Mouse (Mus musculus): Measurements from ENCODE around the gene Glg1. TPM values are rescaled to one million over a fixed set of nuclear protein-coding genes. Genes with fewer than 3 reads are reported as not detected.
"Not testable (repeated sequence)": the region's sequence is repeated elsewhere in the genome, so short reads cannot be mapped to it uniquely, and the experiment has no call there.

The Glg1 gene
- polyA plus RNA-seq, 1 experiment from 2014 or later, result 109 TPM

GRCm38 (mm10) chr8:111285603-111286002 lies 26.6 kb upstream of the Glg1 start:
- H3K4me2 ChIP-seq (replicated peaks), result no peak overlapping the region
- H3K4me1 ChIP-seq, result no peaks in the 10 kb centered on the region
- WGBS, result 90% methylated on average over 4 of the region's 4 CpGs
- H3K27me3 ChIP-seq, result no peaks in the 10 kb centered on the region
- H3K9me3 ChIP-seq (replicated peaks), result no peaks in the 10 kb centered on the region
- H3K9ac ChIP-seq, result no peak overlapping the region
- H3K4me3 ChIP-seq, result no peak overlapping the region
- H3K27ac ChIP-seq, result no peak overlapping the region
- H3K36me3 ChIP-seq, result peaks cover 78% of the 10 kb centered on the region
- ATAC-seq (ENCODE audit: low FRiP score), result no peak

- H3K36me3 ChIP-seq, result peaks cover 70% of the 10 kb centered on the region
- no peaks in the 10 kb centered on the region for H3K4me1 ChIP-seq
- no peak overlapping the region for H3K9ac ChIP-seq
- H3K4me3 ChIP-seq, result no peak overlapping the region
- ATAC-seq (ENCODE audit: low FRiP score), result no peak
- no peak overlapping the region for H3K4me2 ChIP-seq (replicated peaks)
- H3K27me3 ChIP-seq, result no peaks in the 10 kb centered on the region
- H3K9me3 ChIP-seq (replicated peaks), result no peaks in the 10 kb centered on the region
- WGBS, result 97% methylated on average over 3 of the region's 3 CpGs
- H3K27ac ChIP-seq, result no peak overlapping the region
Observed at GRCm38 (mm10) chr8:111282093-111282492, 23.1 kb upstream of the Glg1 start.

DNA sequence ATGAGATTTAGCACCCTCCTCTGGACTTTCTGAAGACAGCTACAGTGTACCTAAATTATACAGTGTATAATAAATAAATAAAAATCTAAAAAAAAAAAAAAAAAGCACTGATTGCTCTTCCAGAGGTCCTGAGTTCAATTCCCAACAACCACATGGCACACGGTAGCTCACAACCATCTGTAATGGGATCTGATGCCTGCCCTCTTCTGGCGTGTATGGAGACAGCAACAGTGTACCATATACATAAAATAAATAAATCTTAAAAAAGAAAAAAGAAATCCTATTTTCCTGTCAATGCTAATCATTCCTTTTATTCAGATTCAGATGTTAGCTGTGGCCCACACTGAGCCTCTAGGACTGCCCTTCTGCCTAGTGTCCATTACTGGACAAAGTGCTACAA lies 9.3 kb upstream of the Glg1 start:
- Histone ChIP-seq H3K9me3 (replicated peaks) (no peaks in the 10 kb centered on the region), H3K4me3 (no peak overlapping the region), H3K27me3 (no peaks in the 10 kb centered on the region), H3K4me2 (replicated peaks) (no peak overlapping the region), H3K36me3 (peaks cover 18% of the 10 kb centered on the region), H3K9ac (no peak overlapping the region), H3K4me1 (no peaks in the 10 kb centered on the region), H3K27ac (no peak overlapping the region)
- ATAC-seq (ENCODE audit: low FRiP score), result no peak
- WGBS, result 83% methylated on average over 2 of the region's 2 CpGs

DNA sequence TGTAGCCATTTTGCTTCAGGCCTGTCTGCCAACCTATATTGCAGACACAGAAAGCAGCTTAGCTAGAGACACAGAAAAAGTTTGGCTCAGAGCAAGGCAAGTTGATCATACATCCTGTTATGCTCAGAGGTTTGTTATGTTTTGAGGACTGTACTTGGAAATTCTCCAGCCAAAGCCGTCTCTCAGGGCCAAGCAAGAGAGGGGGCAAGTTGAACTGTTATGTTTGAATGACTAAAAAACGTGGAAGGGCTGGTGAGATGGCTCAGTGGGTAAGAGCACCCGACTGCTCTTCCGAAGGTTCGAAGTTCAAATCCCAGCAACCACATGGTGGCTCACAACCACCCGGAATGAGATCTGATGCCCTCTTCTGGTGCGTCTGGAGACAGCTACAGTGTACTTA lies 7.1 kb upstream of the Glg1 start:
- H3K9ac ChIP-seq; H3K4me3 ChIP-seq; H3K4me1 ChIP-seq; H3K4me2 ChIP-seq (replicated peaks); H3K9me3 ChIP-seq (replicated peaks); H3K27ac ChIP-seq; ATAC-seq (ENCODE audit: low FRiP score); H3K27me3 ChIP-seq; H3K36me3 ChIP-seq: not testable (repeated sequence)
- WGBS, result 73% methylated on average over 7 of the region's 7 CpGs

GRCm38 (mm10) chr8:111264693-111265220 lies 5.7 kb upstream of the Glg1 start:
- ATAC-seq (ENCODE audit: low FRiP score), result no peak
- Histone ChIP-seq H3K4me1 (no peaks in the 10 kb centered on the region), H3K27ac (no peak overlapping the region), H3K9me3 (replicated peaks) (no peaks in the 10 kb centered on the region), H3K9ac (no peak overlapping the region), H3K4me3 (no peak overlapping the region), H3K27me3 (no peaks in the 10 kb centered on the region), H3K36me3 (0 out of 2 replicates have a peak, but pooled peaks cover under 1% of the 10 kb centered on the region), H3K4me2 (replicated peaks) (no peak overlapping the region)
- WGBS, result 68% methylated on average over 2 of the region's 2 CpGs

DNA sequence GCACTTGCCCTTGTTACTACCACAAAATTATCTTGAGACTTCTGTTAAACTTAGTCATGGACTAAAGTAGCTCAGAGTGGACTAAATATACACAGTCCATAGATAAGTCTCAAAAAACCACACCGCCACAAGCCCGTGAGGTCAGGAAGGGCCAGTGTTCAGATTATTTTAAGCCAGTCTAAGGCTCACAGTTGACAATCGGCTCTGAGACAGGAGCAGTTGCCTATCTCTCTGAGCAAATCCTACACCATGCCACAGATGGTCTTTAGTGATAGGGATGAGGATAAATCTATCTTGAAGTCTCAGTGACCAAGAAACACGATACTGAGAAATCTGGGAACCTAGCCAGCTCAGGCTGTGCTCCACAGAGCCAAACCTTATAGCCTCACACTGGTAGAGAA lies 3.0 kb upstream of the Glg1 start:
- no peaks in the 10 kb centered on the region for H3K9me3 ChIP-seq (replicated peaks)
- H3K4me2 ChIP-seq (replicated peaks), result no peak overlapping the region
- H3K9ac ChIP-seq, result no peak overlapping the region
- no peaks in the 10 kb centered on the region for H3K36me3 ChIP-seq
- no peak overlapping the region for H3K4me3 ChIP-seq
- WGBS, result 88% methylated on average over 4 of the region's 4 CpGs
- no peak overlapping the region for H3K27ac ChIP-seq
- no peak for ATAC-seq (ENCODE audit: low FRiP score)
- peaks cover 6% of the 10 kb centered on the region for H3K4me1 ChIP-seq
- no peaks in the 10 kb centered on the region for H3K27me3 ChIP-seq

DNA sequence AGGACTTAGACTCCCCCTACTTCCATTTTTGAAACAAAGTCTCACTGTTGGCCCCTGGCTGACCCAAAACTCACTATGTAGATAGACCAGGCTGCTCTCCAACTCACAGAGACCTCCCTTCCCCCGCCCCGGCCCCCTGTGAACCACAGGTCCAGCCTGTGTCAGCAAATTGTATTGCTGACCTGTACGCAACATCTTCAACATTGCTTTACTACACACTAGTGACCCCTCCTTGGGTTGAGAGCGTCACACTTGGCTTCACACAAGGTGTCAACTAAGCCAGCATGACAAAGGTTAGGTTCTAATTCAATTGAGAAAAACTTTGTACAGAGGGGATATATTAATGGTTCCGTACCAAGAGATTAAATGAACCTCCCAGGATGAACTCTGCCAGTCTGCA lies 1.2 kb upstream of the Glg1 start:
- no peak overlapping the region for H3K4me2 ChIP-seq (replicated peaks)
- 92% methylated on average over 5 of the region's 5 CpGs for WGBS
- no peak overlapping the region for H3K27ac ChIP-seq
- no peaks in the 10 kb centered on the region for H3K27me3 ChIP-seq
- H3K9ac ChIP-seq, result no peak overlapping the region
- no peaks in the 10 kb centered on the region for H3K9me3 ChIP-seq (replicated peaks)
- ATAC-seq (ENCODE audit: low FRiP score), result no peak
- no peak overlapping the region for H3K4me3 ChIP-seq
- H3K4me1 ChIP-seq, result peaks cover 6% of the 10 kb centered on the region
- no peaks in the 10 kb centered on the region for H3K36me3 ChIP-seq

- peaks cover 6% of the 10 kb centered on the region for H3K4me1 ChIP-seq
- peak overlapping the region; percentile 98; the same call in 1 of the 2 replicates for H3K27ac ChIP-seq
- no peaks in the 10 kb centered on the region for H3K9me3 ChIP-seq (replicated peaks)
- H3K9ac ChIP-seq, result peak overlapping the region; percentile 87
- ATAC-seq (ENCODE audit: low FRiP score), result peak; percentile 27
- no peaks in the 10 kb centered on the region for H3K27me3 ChIP-seq
- peak overlapping the region; percentile 57 for H3K4me2 ChIP-seq (replicated peaks)
- WGBS, result 11% methylated on average over 13 of the region's 13 CpGs
- no peaks in the 10 kb centered on the region; the same call in 1 of the 2 replicates for H3K36me3 ChIP-seq
- H3K4me3 ChIP-seq, result peak overlapping the region; percentile 78
Observed at GRCm38 (mm10) chr8:111259408-111259741, 359 bp upstream of the Glg1 start.

DNA sequence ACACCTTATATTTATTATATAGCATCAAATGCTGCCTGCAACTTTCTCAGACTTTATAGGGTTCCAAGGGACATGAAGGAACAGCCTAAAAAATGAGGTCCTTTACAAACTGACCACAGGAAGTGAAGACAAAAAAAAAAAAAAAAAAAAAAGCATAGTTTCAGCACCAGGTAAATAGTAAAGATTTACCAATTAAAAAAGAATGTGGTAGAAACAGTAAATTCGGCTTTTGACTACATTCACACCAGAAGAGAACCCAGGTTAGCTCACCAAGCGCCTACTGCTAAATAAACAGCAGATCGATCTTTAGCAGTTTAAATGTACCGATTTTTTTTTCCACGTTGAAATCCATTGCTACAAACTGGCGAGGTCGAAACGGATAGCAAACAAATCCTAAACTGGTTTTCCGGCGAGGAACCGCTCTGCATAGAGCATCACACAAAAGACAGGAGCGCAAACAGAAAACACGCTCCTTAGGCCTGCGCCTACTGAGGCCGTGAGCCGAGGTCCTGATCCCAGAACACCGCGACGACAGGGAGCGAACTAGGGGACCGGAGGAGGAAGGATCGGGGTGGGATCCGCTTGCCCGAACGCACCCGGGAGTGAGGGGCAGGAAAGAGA lies 896 bp downstream of the Glg1 start:
- peak overlapping the region; percentile 78 for H3K4me3 ChIP-seq
- peak; percentile 74 for ATAC-seq (ENCODE audit: low FRiP score)
- H3K36me3 ChIP-seq, result no peaks in the 10 kb centered on the region; the same call in 1 of the 2 replicates
- peak overlapping the region; percentile 98 for H3K27ac ChIP-seq
- H3K9me3 ChIP-seq (replicated peaks), result no peaks in the 10 kb centered on the region
- peaks cover 6% of the 10 kb centered on the region for H3K4me1 ChIP-seq
- H3K9ac ChIP-seq, result peak overlapping the region; percentile 87
- peak overlapping the region; percentile 57 for H3K4me2 ChIP-seq (replicated peaks)
- WGBS, result 1% methylated on average over 26 of the region's 26 CpGs
- no peaks in the 10 kb centered on the region for H3K27me3 ChIP-seq

DNA sequence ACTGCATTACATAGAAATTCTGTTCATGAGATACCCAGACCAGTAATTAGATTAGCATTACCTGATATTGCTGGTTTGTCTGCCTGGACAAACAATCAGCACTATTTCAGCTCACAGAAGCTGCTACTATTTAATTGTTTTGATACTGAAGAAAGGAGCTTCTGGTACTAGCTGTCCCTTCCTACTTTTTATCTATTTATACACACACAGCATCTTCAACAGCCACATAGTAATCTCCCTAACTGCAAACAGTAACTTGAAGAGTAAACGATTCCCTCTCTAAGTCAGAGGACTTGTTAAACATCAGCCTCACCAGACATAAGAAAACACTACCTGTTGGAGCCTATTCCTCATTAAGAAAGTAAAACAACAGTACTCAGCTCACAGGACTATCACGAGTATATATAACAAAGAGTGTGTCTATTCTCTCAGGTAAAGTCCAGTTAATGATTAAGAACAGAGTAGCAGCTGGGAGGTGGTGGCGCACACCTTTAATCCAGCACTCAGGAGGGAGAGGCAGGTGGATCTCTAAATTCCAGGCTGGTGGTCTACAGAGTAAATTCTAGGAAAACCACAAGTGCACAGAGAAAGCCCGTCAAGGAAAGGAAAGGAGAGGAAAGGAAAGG lies 6.4 kb downstream of the Glg1 start:
- Histone ChIP-seq H3K27me3 (no peaks in the 10 kb centered on the region), H3K4me2 (replicated peaks) (no peak overlapping the region), H3K9me3 (replicated peaks) (no peaks in the 10 kb centered on the region), H3K36me3 (no peaks in the 10 kb centered on the region; the same call in 1 of the 2 replicates), H3K4me1 (peaks cover 4% of the 10 kb centered on the region), H3K9ac (no peak overlapping the region), H3K27ac (no peak overlapping the region), H3K4me3 (no peak overlapping the region)
- no peak for ATAC-seq (ENCODE audit: low FRiP score)
- 92% methylated on average over 4 of the region's 4 CpGs for WGBS

DNA sequence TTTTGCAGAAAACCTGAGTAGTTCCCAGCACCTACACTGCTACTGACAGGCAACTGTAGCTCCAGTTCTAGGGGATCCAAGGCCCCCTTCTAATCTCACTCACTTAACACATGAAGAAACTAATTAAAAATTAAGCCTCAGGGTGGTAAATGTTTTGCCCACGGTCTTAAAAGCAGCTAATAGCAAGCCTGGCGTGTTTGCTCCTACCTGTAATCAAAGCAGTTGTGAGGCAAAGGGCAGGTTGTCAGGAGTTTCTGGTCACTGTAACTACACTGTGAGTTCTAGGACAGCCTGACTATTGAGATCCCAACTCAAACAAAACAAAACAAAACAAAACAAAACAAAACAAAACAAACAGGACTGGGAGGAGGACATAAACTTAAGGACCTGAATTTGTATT lies 8.9 kb downstream of the Glg1 start:
- Histone ChIP-seq H3K4me2 (replicated peaks) (no peak overlapping the region), H3K27ac (no peak overlapping the region), H3K36me3 (no peaks in the 10 kb centered on the region; the same call in 1 of the 2 replicates), H3K9me3 (replicated peaks) (no peaks in the 10 kb centered on the region), H3K4me3 (no peak overlapping the region), H3K4me1 (no peaks in the 10 kb centered on the region), H3K27me3 (no peaks in the 10 kb centered on the region), H3K9ac (no peak overlapping the region)
- WGBS, result 85% methylated on average over 2 of the region's 2 CpGs
- no peak for ATAC-seq (ENCODE audit: low FRiP score)

- ATAC-seq (ENCODE audit: low FRiP score), result no peak
Observed at GRCm38 (mm10) chr8:111248136-111248535, 10.9 kb downstream of the Glg1 start.

DNA sequence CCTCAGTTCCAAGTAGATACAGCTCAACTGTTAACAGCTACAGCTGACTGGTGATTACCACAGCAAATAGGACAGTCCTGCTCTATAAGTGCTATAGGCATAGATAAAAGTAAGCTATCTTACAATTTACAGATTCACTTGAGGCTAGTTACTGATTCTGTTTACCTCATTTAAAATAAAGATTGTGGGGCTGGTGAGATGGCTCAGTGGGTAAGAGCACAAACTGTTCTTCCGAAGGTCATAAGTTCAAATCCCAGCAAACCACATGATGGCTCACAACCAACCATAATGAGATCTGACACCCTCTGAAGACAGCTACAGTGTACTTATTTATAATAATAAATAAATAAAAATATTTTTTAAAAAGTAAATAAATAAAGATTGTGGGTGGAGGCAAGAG lies 12.2 kb downstream of the Glg1 start:
- not testable (repeated sequence) for ATAC-seq (ENCODE audit: low FRiP score); H3K4me1 ChIP-seq

More at GRCm38 (mm10) chr8:111248136-111248535, 10.9 kb downstream of the Glg1 start:
- no peaks in the 10 kb centered on the region for H3K4me1 ChIP-seq
- H3K36me3 ChIP-seq, result no peaks in the 10 kb centered on the region
- H3K27me3 ChIP-seq, result no peaks in the 10 kb centered on the region
- H3K9me3 ChIP-seq (replicated peaks), result no peaks in the 10 kb centered on the region
- H3K9ac ChIP-seq, result no peak overlapping the region
- no peak overlapping the region for H3K4me2 ChIP-seq (replicated peaks)
- H3K4me3 ChIP-seq, result no peak overlapping the region
- H3K27ac ChIP-seq, result no peak overlapping the region

More for the DNA sequence above, 12.2 kb downstream of the Glg1 start:
- WGBS, result 97% methylated on average over 1 of the region's 1 CpGs
- H3K27ac ChIP-seq; H3K27me3 ChIP-seq; H3K4me3 ChIP-seq; H3K9me3 ChIP-seq (replicated peaks); H3K4me2 ChIP-seq (replicated peaks); H3K36me3 ChIP-seq; H3K9ac ChIP-seq: not testable (repeated sequence)
